Mouse (Mus musculus) erythroblast, embryonic 14.5 days (primary cell): Measurements from ENCODE around the gene Ttyh2.

Experiments
- GATA1 ChIP-seq: IDR thresholded peaks from 2 replicates; pipeline ENCODE4 v1.6.1; 2012; ENCODE audit warnings: low read length, inconsistent platforms, mixed read lengths
- TAL1 ChIP-seq: IDR thresholded peaks from 3 replicates; pipeline ENCODE4 v1.6.1; 2012; ENCODE audit warnings: low read length, inconsistent platforms, mixed read lengths

- no peak for TF ChIP-seq TAL1
- TF ChIP-seq GATA1 = no peak
Observed at GRCm38 (mm10) chr11:114684627-114685373, 9.6 kb downstream of the Ttyh2 start.
